Mouse (Mus musculus) hindbrain, embryonic 14.5 days (tissue): ENCODE data around the gene Gas7. TPM values are rescaled to one million over a fixed set of nuclear protein-coding genes. Genes with fewer than 3 reads are reported as not detected.
A peak's percentile ranks its signal among the peaks of the same experiment; 100 is the strongest.

Source experiments
- ATAC-seq: fragments of 200-750 bp; cut with Nextera tagmentation; 2 replicates; pipeline ENCODE4 v1.8.0; 2017; ENCODE audit warnings: moderate number of reproducible peaks, mild to moderate bottlenecking, moderate TSS enrichment, moderate library complexity; ENCODE audit not compliant: low FRiP score
- DNase-seq: peaks from one replicate; pipeline ENCODE4 v3.0.0-alpha.2; 2015; ENCODE audit warnings: low spot score
- H3K27ac ChIP-seq: fragments of 300-500 bp; sonication (generic); 2 replicates; pipeline ENCODE4 v1.5.1; 2014; ENCODE audit warnings: mild to moderate bottlenecking, moderate library complexity
- H3K27me3 ChIP-seq: fragments of 300-500 bp; sonication (generic); 2 replicates; pipeline ENCODE4 v1.6.1; 2014; ENCODE audit warnings: mild to moderate bottlenecking, low read length, mixed read lengths; ENCODE audit not compliant: control insufficient read depth, insufficient read depth
- H3K36me3 ChIP-seq: fragments of 300-500 bp; sonication (generic); replicated peaks from 2 replicates; pipeline ENCODE4 v1.6.1; 2014; ENCODE audit not compliant: control insufficient read depth, insufficient read depth
- H3K4me1 ChIP-seq: fragments of 300-500 bp; sonication (generic); replicated peaks from 2 replicates; pipeline ENCODE4 v1.6.1; 2014; ENCODE audit warnings: antibody characterized with exemption, low read length, mixed read lengths; ENCODE audit not compliant: control insufficient read depth, insufficient read depth
- H3K4me2 ChIP-seq: fragments of 300-500 bp; sonication (generic); replicated peaks from 2 replicates; pipeline ENCODE4 v1.6.1; 2014; ENCODE audit warnings: mild to moderate bottlenecking, moderate library complexity
- H3K4me3 ChIP-seq: fragments of 300-500 bp; sonication (generic); replicated peaks from 2 replicates; pipeline ENCODE4 v1.5.1; 2014; ENCODE audit warnings: mild to moderate bottlenecking, low read length
- H3K9ac ChIP-seq: fragments of 300-500 bp; sonication (generic); 2 replicates; pipeline ENCODE4 v1.6.1; 2014
- H3K9me3 ChIP-seq: fragments of 300-500 bp; sonication (generic); 2 replicates; pipeline ENCODE4 v1.6.1; 2016; ENCODE audit warnings: low read length; ENCODE audit not compliant: control insufficient read depth
- WGBS: fragments of 180-500 bp; shearing (Covaris S2); extraction: QIAGEN DNeasy Blood & Tissue Kit; methylation state at CpG from one replicate; pipeline ENCODE4 v1.1.7; 2014; 5-methylcytosine and 5-hydroxymethylcytosine counted together
- polyA plus RNA-seq: library from polyadenylated mRNA; unstranded; fragments of >200 nt; fragmentation: Nextera tagmentation; extraction: Ambion mirVana; gene quantifications from 2 replicates; pipeline ENCODE4 v1.2.1, GENCODE M21; 2014

Gene Gas7
- polyA plus RNA-seq, 1 experiment from 2014 or later: 19.4 TPM

GRCm38 (mm10) chr11:67667531-67668332 lies 212.5 kb downstream of the Gas7 start:
- 77% methylated on average over 13 of the region's 13 CpGs for WGBS
- no peaks in the 10 kb centered on the region for H3K27me3 ChIP-seq
- no peak overlapping the region for H3K9ac ChIP-seq
- no peak overlapping the region for H3K4me3 ChIP-seq
- no peak overlapping the region for H3K4me2 ChIP-seq
- DNase-seq: peak; percentile 50
- no peaks in the 10 kb centered on the region for H3K4me1 ChIP-seq
- H3K36me3 ChIP-seq: no peaks in the 10 kb centered on the region
- peak; percentile 51; the same call in 1 of the 2 replicates for ATAC-seq
- H3K27ac ChIP-seq: no peak overlapping the region
- H3K9me3 ChIP-seq: no peaks in the 10 kb centered on the region

DNA sequence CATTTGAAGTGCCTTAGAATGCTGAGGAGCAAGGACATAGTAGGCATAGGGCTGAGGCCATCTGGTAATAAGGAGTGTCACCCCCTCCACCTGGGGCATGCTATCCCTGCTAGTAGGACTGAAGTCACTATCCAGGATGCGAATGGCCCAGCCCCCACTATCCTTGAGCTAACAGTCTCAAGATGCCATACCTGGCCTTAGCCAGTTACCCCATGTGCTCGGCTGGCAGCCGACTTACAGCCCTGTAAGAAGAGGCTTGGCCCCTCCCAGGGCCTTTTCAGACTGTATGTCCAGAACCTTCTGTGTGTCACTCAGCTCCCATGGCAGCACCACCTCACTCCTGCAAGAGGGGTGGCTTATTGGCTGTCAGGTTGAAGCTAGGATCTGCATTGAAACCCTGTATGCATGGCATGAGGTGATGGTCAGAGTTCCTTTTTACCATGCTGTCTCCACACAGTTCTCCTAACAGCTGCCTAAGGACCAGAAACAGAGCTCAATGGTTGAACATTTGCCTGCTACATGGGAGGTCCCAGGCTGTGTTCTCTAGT lies 213.3 kb downstream of the Gas7 start:
- DNase-seq (no peak), ATAC-seq (no peak)
- Histone ChIP-seq H3K36me3 (no peaks in the 10 kb centered on the region), H3K9ac (no peak overlapping the region), H3K27ac (no peak overlapping the region), H3K4me3 (no peak overlapping the region), H3K27me3 (no peaks in the 10 kb centered on the region), H3K9me3 (no peaks in the 10 kb centered on the region), H3K4me2 (no peak overlapping the region), H3K4me1 (no peaks in the 10 kb centered on the region)
- WGBS: 89% methylated on average over 3 of the region's 3 CpGs

DNA sequence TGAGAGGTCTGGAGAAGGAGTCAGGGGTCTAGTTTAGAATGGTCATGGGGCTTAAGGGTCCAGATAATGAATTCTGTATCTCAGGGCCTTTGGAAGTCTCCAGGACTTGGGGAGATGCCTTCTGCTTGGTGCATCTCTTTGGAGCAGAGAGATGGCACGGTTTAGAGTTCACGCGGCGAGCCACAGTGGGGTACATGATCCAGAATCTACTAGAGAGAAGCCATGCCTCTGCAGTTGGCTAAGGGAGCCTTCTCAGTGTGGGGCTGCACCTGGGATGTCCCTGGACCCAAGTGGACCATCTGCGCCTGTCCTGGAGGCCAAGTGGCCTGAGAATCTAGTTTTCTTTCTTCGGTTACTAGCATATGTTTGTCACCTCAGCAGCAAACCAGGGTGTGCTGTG lies 214.8 kb downstream of the Gas7 start:
- Histone ChIP-seq H3K4me1 (no peaks in the 10 kb centered on the region), H3K4me3 (no peak overlapping the region), H3K27ac (no peak overlapping the region), H3K9me3 (no peaks in the 10 kb centered on the region), H3K27me3 (no peaks in the 10 kb centered on the region), H3K9ac (no peak overlapping the region), H3K4me2 (no peak overlapping the region), H3K36me3 (no peaks in the 10 kb centered on the region)
- ATAC-seq (no peak), DNase-seq (no peak)
- WGBS: over 99% methylated on average over 6 of the region's 6 CpGs

DNA sequence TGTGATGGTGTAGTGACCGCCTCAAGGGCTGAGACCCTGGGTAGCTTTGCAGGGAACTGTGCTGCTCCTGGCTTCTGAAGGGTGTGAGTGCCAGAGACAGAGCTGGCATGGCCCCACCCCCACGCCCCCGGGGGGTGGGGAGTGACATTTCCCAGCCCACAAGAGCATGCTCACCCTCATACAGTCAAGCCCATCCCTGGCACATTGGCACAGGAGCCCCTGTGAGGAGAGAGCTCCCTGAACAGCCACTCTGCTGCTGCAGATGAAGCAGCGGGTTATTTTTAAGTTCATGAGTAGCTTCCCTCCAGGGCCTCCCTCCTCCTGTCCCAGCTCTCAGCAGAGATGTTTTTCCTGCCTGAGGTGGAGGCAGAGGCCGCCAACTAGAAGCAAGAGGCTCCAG lies 216.9 kb downstream of the Gas7 start:
- Histone ChIP-seq H3K4me1 (no peaks in the 10 kb centered on the region), H3K9ac (no peak overlapping the region), H3K36me3 (no peaks in the 10 kb centered on the region), H3K4me3 (no peak overlapping the region), H3K4me2 (no peak overlapping the region), H3K27ac (no peak overlapping the region), H3K9me3 (no peaks in the 10 kb centered on the region), H3K27me3 (no peaks in the 10 kb centered on the region)
- DNase-seq (no peak), ATAC-seq (no peak)
- 65% methylated on average over 5 of the region's 5 CpGs for WGBS

GRCm38 (mm10) chr11:67675562-67676540 lies 220.6 kb downstream of the Gas7 start:
- ATAC-seq: peak; percentile 64; the same call in 1 of the 2 replicates
- Histone ChIP-seq H3K4me3 (no peak overlapping the region), H3K9me3 (no peaks in the 10 kb centered on the region), H3K27ac (no peak overlapping the region), H3K4me1 (no peaks in the 10 kb centered on the region), H3K4me2 (no peak overlapping the region), H3K27me3 (no peaks in the 10 kb centered on the region), H3K9ac (no peak overlapping the region), H3K36me3 (no peaks in the 10 kb centered on the region)
- 67% methylated on average over 12 of the region's 12 CpGs for WGBS
- DNase-seq: peak; percentile 91

DNA sequence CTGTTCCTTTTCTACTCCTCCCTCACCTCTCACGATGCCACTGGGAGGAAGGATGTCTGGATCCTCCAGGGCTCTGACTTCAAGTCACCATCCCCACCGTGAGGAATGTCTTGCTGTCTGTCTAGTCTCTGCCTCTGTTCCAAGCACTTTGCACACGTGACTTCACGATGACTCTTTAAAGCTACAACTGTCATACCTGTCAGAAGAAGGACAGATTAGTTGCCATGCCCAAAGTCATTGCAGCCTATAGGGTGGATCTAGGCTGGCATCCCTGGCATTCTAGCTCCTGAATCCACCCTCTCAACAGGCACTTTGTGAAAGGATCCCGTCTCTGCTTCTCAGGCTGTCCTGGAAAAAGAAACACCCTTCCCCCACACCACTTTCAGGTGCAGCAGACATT lies 224.1 kb downstream of the Gas7 start:
- 76% methylated on average over 5 of the region's 5 CpGs for WGBS
- Histone ChIP-seq H3K9me3 (no peaks in the 10 kb centered on the region), H3K4me2 (no peak overlapping the region), H3K27ac (no peak overlapping the region), H3K4me1 (no peaks in the 10 kb centered on the region), H3K9ac (no peak overlapping the region), H3K4me3 (no peak overlapping the region), H3K27me3 (no peaks in the 10 kb centered on the region), H3K36me3 (no peaks in the 10 kb centered on the region)
- ATAC-seq (no peak), DNase-seq (no peak)

DNA sequence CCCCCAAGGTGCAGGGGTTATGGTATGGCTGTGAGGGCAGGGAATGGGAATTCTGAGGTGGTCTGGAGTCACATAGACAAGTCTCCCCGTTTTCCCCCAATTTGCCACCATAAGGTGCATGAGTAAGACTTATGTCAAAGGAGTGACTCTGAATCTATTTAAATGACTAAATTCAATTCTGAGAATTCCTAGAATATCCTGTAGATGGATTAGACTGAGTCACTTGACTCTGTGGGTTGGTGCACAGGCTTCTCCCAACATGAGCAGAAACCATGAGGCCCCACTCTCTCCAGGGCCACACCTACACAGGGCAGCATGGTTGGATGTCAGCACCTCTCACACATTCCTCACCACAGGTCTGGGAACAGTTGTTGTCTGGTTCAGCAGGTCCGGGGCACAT lies 224.7 kb downstream of the Gas7 start:
- ATAC-seq: no peak
- DNase-seq: no peak
- Histone ChIP-seq H3K36me3 (no peaks in the 10 kb centered on the region), H3K4me3 (no peak overlapping the region), H3K27ac (no peak overlapping the region), H3K27me3 (no peaks in the 10 kb centered on the region), H3K4me1 (no peaks in the 10 kb centered on the region), H3K9ac (no peak overlapping the region), H3K9me3 (no peaks in the 10 kb centered on the region), H3K4me2 (no peak overlapping the region)
- WGBS: 87% methylated on average over 2 of the region's 2 CpGs

GRCm38 (mm10) chr11:67681871-67682270 lies 226.6 kb downstream of the Gas7 start:
- no peak for DNase-seq

DNA sequence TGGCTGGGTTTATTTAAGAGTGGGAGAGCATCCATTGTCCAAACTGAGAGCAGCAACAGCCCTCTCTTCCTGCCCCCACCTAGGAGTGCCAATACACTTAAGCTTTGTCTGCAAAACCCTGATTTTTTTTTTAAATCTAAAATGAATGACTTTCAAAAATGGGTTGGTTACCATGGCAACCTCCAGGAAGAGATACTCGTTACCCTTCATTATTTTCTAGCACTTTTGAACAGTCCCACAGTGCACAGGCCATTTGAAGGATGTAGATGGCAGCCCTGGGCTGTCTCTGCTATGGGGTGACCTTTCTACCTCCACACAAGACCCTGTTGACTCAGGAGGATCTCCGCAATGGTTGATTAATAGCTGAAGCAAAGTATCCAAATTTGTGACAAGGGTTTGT lies 230.9 kb downstream of the Gas7 start:
- H3K9ac ChIP-seq: no peak overlapping the region
- DNase-seq: no peak
- no peaks in the 10 kb centered on the region for H3K4me1 ChIP-seq
- ATAC-seq: no peak
- H3K27ac ChIP-seq: no peak overlapping the region
- no peak overlapping the region for H3K4me2 ChIP-seq
- H3K4me3 ChIP-seq: no peak overlapping the region
- no peaks in the 10 kb centered on the region for H3K36me3 ChIP-seq
- no peaks in the 10 kb centered on the region for H3K27me3 ChIP-seq
- 49% methylated on average over 2 of the region's 2 CpGs for WGBS
- no peaks in the 10 kb centered on the region for H3K9me3 ChIP-seq

More at GRCm38 (mm10) chr11:67681871-67682270, 226.6 kb downstream of the Gas7 start:
- no peak overlapping the region for H3K27ac ChIP-seq
- 83% methylated on average over 3 of the region's 3 CpGs for WGBS
- no peak overlapping the region for H3K4me2 ChIP-seq
- no peaks in the 10 kb centered on the region for H3K27me3 ChIP-seq
- no peaks in the 10 kb centered on the region for H3K9me3 ChIP-seq
- ATAC-seq: no peak
- H3K9ac ChIP-seq: no peak overlapping the region
- H3K36me3 ChIP-seq: no peaks in the 10 kb centered on the region
- H3K4me1 ChIP-seq: no peaks in the 10 kb centered on the region
- no peak overlapping the region for H3K4me3 ChIP-seq
